Mouse (Mus musculus) layer of hippocampus, adult 2 months (tissue): ENCODE results near the gene Gm29666. TPM values are rescaled to one million over a fixed set of nuclear protein-coding genes. Genes with fewer than 3 reads are reported as not detected.
"Not testable (repeated sequence)": the region's sequence is repeated elsewhere in the genome, so short reads cannot be mapped to it uniquely, and the experiment has no call there.

Experiments
- DNase-seq, 2 experiments: peaks; one replicate each; pipeline ENCODE4 v3.0.0; 2022; ENCODE audit warnings: low spot score in 2 of 2
- H3K27ac ChIP-seq: fragments of 200-600 bp; 2 replicates; pipeline ENCODE4 v1.8.1; 2022
- H3K4me3 ChIP-seq: fragments of 200-600 bp; 2 replicates; pipeline ENCODE4 v1.8.1; 2022; ENCODE audit warnings: mild to moderate bottlenecking
- CTCF ChIP-seq: fragments of 200-600 bp; conservative IDR thresholded peaks from 2 replicates; pipeline ENCODE4 v1.8.1; 2022; ENCODE audit warnings: antibody characterized with exemption, mild to moderate bottlenecking, moderate library complexity
- total RNA-seq, 2 experiments: library from RNA; stranded (reverse); gene quantifications; 2 replicates each; pipeline ENCODE4 v1.2.3; 2021

Gene Gm29666
- total RNA-seq, 2 experiments from 2014 or later: 1.4 to 1.7 TPM

- no peak for TF ChIP-seq CTCF
- peak; percentile 63 to 71 for DNase-seq
- peak overlapping the region; percentile 71 for H3K27ac ChIP-seq
- no peak overlapping the region for H3K4me3 ChIP-seq
These were observed 22.9 kb upstream of the Gm29666 start for GRCm38 (mm10) chr15:84942647-84943285.

GRCm38 (mm10) chr15:84940102-84940501, 20.3 kb upstream of the Gm29666 start:
- TF ChIP-seq CTCF: no peak
- Histone ChIP-seq H3K4me3 (no peak overlapping the region), H3K27ac (no peak overlapping the region)
- DNase-seq: no peak

DNA sequence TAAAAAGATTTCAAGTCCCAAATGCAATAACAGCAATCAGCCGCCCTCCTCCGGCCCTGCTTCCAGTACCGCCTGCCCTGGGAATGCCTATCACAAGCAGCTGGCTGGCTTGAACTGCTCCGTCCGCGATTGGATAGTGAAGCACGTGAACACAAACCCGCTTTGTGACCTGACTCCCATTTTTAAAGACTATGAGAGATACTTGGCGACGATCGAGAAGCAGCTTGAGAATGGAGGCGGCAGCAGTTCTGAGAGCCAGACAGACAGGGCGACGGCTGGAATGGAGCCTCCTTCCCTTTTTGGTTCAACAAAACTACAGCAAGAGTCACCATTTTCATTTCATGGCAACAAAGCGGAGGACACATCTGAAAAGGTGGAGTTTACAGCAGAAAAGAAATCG, 15.1 kb upstream of the Gm29666 start:
- TF ChIP-seq CTCF: no peak
- Histone ChIP-seq H3K4me3 (no peak overlapping the region), H3K27ac (peak overlapping the region; percentile 65)
- peak in 1 of 2 experiments; percentile 38 for DNase-seq

- no peak overlapping the region for H3K4me3 ChIP-seq
- DNase-seq: no peak
- no peak for TF ChIP-seq CTCF
- no peak overlapping the region for H3K27ac ChIP-seq
These were observed 12.5 kb upstream of the Gm29666 start for GRCm38 (mm10) chr15:84932351-84932750.

DNA sequence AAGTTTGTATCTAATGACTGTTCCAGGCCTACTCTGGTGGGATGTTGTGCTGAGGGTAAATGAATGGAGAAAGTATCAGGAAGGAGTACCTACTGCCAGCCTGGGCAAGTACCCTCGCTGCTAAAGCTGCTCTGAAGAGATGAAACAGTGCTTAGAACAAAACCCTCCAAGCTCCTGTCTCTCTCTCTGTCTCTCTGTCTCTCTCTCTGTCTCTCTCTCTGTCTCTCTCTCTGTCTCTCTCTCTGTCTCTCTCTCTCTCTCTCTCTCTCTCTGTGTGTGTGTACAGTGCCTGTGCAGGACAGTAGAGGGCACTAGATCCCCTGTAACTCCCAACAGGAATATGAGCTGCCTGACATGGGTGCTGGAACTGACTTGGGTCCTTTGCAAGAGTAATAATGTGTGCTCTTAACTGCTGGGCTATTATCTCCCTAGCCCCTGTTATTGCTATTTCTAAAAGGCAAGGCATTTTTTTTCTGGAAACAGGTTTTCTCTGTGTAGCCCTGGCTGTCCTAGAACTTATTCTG, 5.7 kb upstream of the Gm29666 start:
- H3K27ac ChIP-seq: no peak overlapping the region
- H3K4me3 ChIP-seq: no peak overlapping the region
- DNase-seq: no peak
- TF ChIP-seq CTCF: peak; percentile 55

DNA sequence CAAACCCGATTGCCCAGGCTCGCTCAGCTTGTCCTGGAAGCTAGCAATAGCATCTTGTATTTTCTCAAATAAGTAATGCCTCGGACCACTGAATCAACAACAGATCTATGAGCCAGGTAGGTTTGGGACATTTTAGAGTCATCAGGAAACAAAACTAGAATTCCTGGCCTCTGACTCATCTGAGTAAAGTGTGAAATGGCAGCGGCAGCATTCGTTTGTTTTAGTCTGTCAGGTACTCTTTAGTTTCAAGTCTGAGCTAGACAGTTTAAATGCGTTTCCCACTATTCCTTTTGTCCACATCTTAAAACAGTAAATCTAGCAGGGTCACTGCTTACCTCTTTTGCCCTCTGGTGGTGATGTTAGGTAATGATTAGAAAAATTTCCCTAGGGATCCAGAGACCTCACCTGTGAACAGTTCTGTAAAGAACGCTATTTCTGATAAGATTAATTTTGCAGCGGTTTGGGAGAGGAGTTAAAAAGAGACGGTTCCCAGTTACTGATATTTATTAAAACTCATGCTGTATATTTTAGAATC, 5.0 kb upstream of the Gm29666 start:
- no peak overlapping the region for H3K27ac ChIP-seq
- TF ChIP-seq CTCF: peak; percentile 91
- peak overlapping the region; percentile 86 for H3K4me3 ChIP-seq
- no peak for DNase-seq

DNA sequence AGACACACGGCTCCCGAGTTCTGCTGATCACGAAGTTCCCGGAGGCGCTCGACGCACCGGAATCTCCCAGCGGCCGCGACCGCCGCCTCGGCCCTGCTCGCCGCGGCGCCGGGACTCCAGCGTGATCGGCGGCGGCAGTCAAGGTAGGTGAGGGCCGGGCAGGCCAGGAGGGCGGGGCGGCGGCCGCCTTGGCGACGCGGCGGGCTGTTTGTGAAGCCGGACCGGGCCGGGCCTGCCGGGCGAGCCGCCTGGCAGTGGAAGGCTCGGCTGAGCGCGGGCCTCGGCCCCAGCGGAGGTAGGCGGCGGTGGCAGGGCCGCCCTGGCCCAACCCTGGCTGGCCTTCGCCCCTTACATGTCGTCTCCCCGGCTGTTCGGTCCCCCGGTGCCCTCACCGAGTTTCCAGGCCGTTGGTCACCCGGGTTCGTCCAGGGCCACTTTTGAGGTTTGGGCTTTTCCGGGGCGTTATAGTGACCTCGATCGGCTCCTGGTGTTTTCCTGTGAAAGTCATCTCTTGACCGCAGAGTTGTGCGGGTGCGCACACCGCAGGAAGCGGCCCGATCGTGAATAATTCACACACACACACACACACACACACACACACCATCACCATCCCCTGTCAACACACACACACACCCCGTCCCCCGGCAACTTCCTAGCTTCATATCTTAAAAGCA, 3.8 kb upstream of the Gm29666 start:
- Histone ChIP-seq H3K27ac (peak overlapping the region; percentile 98), H3K4me3 (peak overlapping the region; percentile 86)
- TF ChIP-seq CTCF: no peak
- DNase-seq: no peak

DNA sequence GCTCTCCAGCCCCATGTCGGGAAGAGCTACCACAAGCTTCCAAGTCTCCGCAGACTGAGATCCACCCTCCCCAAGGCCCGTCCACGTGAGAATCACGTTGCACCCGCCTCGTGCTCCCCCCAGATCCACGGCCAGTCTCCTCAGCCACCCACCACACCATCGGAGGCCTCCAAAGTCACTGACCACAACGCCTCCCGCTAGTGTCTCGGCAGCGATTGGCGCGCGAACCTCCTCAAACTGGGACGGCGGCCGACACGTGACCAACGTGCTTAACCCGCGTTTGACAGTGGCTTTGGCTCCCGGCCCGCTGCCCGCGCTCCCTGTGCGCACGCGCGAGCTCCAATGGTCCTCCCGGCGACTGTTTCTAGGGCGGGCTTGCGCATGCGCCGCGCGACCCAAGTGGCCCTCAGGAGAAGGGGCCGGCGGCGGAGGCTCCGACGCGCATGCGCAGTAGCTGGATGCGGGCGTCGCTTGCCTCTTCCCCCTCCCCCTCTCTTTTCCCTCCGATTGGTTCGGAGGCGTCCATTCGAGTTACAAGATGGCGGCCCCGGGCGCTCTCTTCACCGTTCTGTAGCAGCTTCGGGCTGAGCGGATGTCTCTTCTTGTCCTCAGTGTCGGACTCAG, 3.2 kb upstream of the Gm29666 start, which contains the start of gene Nup50:
TSS of gene Nup50 (plus strand) at position 528 of the 624 bp plus-strand sequence.
- Histone ChIP-seq H3K4me3 (peak within 1 kb of the TSS; percentile 86), H3K27ac (peak within 1 kb of the TSS; percentile 98)
- DNase-seq: peak; percentile 99 to 100
- no peak for TF ChIP-seq CTCF

DNA sequence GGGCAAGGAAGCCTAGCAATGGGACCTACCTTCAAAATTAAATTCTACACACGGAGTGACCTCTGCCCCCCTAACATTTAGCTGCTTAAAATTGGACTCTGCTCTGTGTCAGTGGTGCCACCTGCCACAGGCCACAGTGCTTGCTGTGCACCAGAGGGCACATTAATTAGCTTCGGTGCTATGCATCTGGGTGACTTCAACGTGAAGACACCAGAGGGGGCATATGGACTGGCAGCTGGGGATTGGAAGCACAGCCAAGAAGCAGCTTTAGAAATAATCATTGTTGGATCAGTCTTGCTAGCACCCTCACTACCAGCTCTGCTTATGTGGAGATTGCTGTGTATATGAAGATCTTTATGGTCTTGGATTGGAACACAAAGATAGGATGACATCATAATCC, 6.6 kb downstream of the Gm29666 start:
- Histone ChIP-seq H3K27ac (no peak overlapping the region), H3K4me3 (no peak overlapping the region)
- no peak for DNase-seq
- TF ChIP-seq CTCF: no peak

DNA sequence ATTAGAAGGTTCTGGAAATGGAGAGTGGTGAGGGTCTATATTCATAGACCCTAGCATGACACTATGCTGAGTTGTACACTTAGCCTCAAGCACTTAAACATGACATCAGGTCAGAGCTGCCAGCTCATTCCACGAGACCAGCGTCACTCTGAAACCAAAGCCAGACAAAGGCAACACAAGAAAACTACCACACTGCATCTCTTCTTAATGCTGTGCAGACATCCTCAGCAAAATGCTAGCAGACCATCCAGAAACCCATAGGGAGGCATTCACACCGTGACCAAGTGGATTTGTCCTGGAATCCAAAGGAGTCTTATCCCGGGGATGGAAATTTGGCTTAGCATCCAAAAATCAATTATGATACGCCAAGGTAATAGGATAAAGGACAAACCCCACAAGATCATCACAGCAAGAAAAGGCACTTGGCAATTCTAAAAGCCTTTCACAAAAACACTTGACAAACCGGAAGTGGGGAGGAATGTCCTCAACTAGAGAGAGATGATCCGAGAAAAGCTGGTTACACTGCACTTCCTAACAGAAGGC, 15.9 kb downstream of the Gm29666 start:
- DNase-seq: no peak
- no peak overlapping the region for H3K4me3 ChIP-seq
- no peak for TF ChIP-seq CTCF
- no peak overlapping the region for H3K27ac ChIP-seq

GRCm38 (mm10) chr15:84898077-84898476, 21.8 kb downstream of the Gm29666 start:
- no peak for DNase-seq
- TF ChIP-seq CTCF: no peak
- no peak overlapping the region for H3K27ac ChIP-seq
- no peak overlapping the region for H3K4me3 ChIP-seq

DNA sequence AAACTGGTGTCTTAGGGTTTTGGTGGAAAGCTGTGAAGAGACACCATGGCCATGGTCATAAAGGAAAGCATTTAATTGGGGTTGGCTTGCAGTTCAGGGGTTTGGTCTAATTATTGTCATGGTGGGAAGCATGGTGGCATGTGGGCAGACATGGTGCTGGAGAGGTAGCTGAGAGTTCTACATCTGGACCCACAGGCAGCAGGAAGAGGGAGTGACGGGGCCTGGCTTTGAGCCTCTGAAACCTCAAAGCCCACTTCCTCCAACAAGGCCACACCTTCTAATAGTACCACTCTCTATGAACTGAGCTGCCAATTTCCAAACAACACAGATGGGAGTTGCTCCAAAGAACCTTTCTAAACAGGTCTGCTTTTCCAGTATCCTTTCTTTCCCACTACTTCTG, 23.2 kb downstream of the Gm29666 start:
- H3K27ac ChIP-seq: no peak overlapping the region
- H3K4me3 ChIP-seq: no peak overlapping the region
- DNase-seq: no peak
- no peak for TF ChIP-seq CTCF

DNA sequence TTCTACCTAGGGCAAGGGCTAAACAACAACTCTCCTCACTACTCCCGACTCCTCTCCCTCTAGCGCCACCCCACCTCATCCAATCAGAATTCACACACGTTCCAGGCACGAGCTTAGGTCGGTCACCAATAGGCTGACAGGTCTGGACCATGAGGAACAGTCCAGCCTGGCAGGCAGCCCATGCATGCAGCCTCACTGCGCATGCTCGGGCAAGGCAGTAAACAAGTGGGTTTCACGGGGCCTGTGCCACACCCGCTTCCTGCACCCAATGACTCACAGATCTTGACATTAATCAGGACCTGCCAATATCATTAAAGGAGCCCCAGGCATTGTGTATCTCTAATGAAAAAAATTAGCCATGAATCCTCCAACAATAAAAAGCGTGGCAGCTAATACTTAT, 23.6 kb downstream of the Gm29666 start:
- not testable (repeated sequence) for H3K4me3 ChIP-seq, DNase-seq

More for the DNA sequence above, 23.6 kb downstream of the Gm29666 start:
- not testable (repeated sequence) for H3K27ac ChIP-seq
